Mouse (Mus musculus): Measurements from ENCODE around the gene Kcnk6.
A peak's percentile ranks its signal among the peaks of the same experiment; 100 is the strongest.

DNA sequence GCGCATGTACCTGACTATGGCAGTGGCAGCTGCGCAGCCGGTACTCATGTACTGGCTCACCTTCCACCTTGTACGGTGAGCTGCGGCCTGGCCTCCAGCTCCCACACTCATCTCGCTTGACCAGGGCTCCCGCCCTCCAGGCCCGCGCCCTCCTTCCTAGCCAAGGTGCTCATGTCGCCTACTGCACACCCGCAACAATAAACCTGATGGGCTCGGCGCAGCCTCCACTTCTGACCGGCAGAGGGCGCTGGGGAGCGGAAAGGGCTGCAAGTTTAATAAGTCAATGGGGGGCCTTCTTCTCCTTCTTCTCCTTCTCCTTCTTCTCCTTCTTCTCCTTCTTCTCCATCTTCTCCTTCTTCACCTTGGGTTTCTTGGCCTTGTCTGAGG lies 15.0 kb upstream of the Kcnk6 start:
- TF ChIP-seq CTCF (IDR thresholded peaks at IDR 0.05; ENCODE audit: low read depth, low read length) (peak; percentile 94), POLR2A (IDR thresholded peaks at IDR 0.05; ENCODE audit: extremely low read depth, insufficient read depth, low read length) (no peak)
